Mouse (Mus musculus) kidney, embryonic 15.5 days (tissue): ENCODE data around the gene Mgat1. TPM values are rescaled to one million over a fixed set of nuclear protein-coding genes. Genes with fewer than 3 reads are reported as not detected.

Source experiments
- polyA plus RNA-seq: library from polyadenylated mRNA; unstranded; fragments of >200 nt; fragmentation: Nextera tagmentation; extraction: Ambion mirVana; gene quantifications from 2 replicates; pipeline ENCODE4 v1.2.1, GENCODE M21; 2015

The Mgat1 gene
- polyA plus RNA-seq, 1 experiment from 2014 or later, result 75.0 TPM

Other genes starting within 250 kb of the Mgat1 start
- gene 9930111J21Rik2, start 192.9 kb upstream of the Mgat1 start, polyA plus RNA-seq, result 0.93 and 1.0 TPM in 2 replicates
- 0.32 TPM in 1 of 2 replicates, not detected in the other for gene Tgtp2, start 180.0 kb upstream of the Mgat1 start, polyA plus RNA-seq
- gene Ifi47, start 167.6 kb upstream of the Mgat1 start, polyA plus RNA-seq, result 1.7 and 2.1 TPM in 2 replicates
- not detected in 2 replicates for gene Olfr1396, start 129.3 kb upstream of the Mgat1 start, polyA plus RNA-seq
- gene Olfr1395, start 101.9 kb upstream of the Mgat1 start, polyA plus RNA-seq, result not detected in 2 replicates
- gene Olfr1394, start 89.8 kb upstream of the Mgat1 start, polyA plus RNA-seq, result not detected in 2 replicates
- gene Btnl9, start 57.0 kb upstream of the Mgat1 start, polyA plus RNA-seq, result 2.6 and 5.6 TPM in 2 replicates
- 40.5 and 41.9 TPM in 2 replicates for gene Zfp62, start 40.9 kb upstream of the Mgat1 start, polyA plus RNA-seq
- gene Olfr1393, start 34.1 kb downstream of the Mgat1 start, polyA plus RNA-seq, result not detected in 2 replicates
- gene Olfr1392, start 41.1 kb downstream of the Mgat1 start, polyA plus RNA-seq, result 0.10 and 0.15 TPM in 2 replicates
- not detected in 2 replicates for gene Olfr10, start 60.5 kb downstream of the Mgat1 start, polyA plus RNA-seq
- not detected in 2 replicates for gene Olfr1391, start 78.6 kb downstream of the Mgat1 start, polyA plus RNA-seq
- gene Olfr1390, start 91.0 kb downstream of the Mgat1 start, polyA plus RNA-seq, result not detected in 2 replicates
- gene Olfr1389, start 178.9 kb downstream of the Mgat1 start, polyA plus RNA-seq, result not detected in 2 replicates
- gene Olfr1388, start 192.4 kb downstream of the Mgat1 start, polyA plus RNA-seq, result 0.06 and 0.09 TPM in 2 replicates
- gene Olfr1387, start 211.2 kb downstream of the Mgat1 start, polyA plus RNA-seq, result not detected in 2 replicates
- not detected in 2 replicates for gene Olfr1386, start 220.9 kb downstream of the Mgat1 start, polyA plus RNA-seq
- not detected in 2 replicates for gene Olfr1385, start 244.9 kb downstream of the Mgat1 start, polyA plus RNA-seq